9 mouse cellular contexts compared by ENCODE assay signal in genomic region chr1:157286561-157286960, GRCm38 (mm10).
DNase-seq lines count a peak whose midpoint lies in the region; ATAC-seq and TF ChIP-seq lines count a peak whose summit lies in the region.
"Had no signal": no experiment of that assay in that cellular context is flagged by ENCODE, and none has a peak within 500 bp of the region (broad histone marks: within the 10 kb centered on the region; RNA-seq: fewer than 3 reads in every experiment).

No protein-coding gene starts in this region.

- H3K9ac ChIP-seq in kidney, embryonic 16.5 days (replicated peaks; ENCODE audit: low read length): no peak overlapping the region
- no peak overlapping the region for H3K9ac ChIP-seq in ES-Bruce4 (ENCODE audit: low read depth, poor library complexity, severe bottlenecking)
- no peak overlapping the region for H3K9ac ChIP-seq in midbrain, postnatal 0 days (replicated peaks; ENCODE audit: low read length, poor library complexity, severe bottlenecking)
- H3K9ac ChIP-seq: embryonic facial prominence, embryonic 12.5 days had no signal

- DNase-seq in kidney, adult 2 months: peak; percentile 66
- DNase-seq in adrenal gland, adult 8-10 months: peak; percentile 19
- peak; percentile 20 for DNase-seq in embryo, embryonic 11.5 days (ENCODE audit: low read depth, low spot score)
- DNase-seq in layer of hippocampus, adult 11-12 months (ENCODE audit: low spot score): peak; percentile 58
- DNase-seq in midbrain, postnatal 0 days (ENCODE audit: low spot score): peak; percentile 58

- H3K27ac ChIP-seq in kidney, adult 2 months (ENCODE audit: insufficient read depth, low read depth, low read length): no peak overlapping the region
- H3K27ac ChIP-seq in kidney, embryonic 16.5 days (ENCODE audit: low read length): no peak overlapping the region
- H3K27ac ChIP-seq in ES-Bruce4 (ENCODE audit: insufficient read depth, low read length): no peak overlapping the region
- no peak overlapping the region for H3K27ac ChIP-seq in midbrain, postnatal 0 days (ENCODE audit: low read depth, low read length)
- H3K27ac ChIP-seq: embryonic facial prominence, embryonic 12.5 days had no signal

- H3K4me1 ChIP-seq in kidney, adult 2 months (ENCODE audit: control insufficient read depth, insufficient read depth, low read length): 0 out of 2 replicates have a peak, but pooled peaks cover 2% of the 10 kb centered on the region
- H3K4me1 ChIP-seq in kidney, embryonic 16.5 days (ENCODE audit: insufficient read depth, low read length): no peaks in the 10 kb centered on the region
- no peaks in the 10 kb centered on the region for H3K4me1 ChIP-seq in ES-Bruce4 (ENCODE audit: control insufficient read depth, insufficient read depth, low read length)
- H3K4me1 ChIP-seq in midbrain, postnatal 0 days (ENCODE audit: insufficient read depth, low read length): no peaks in the 10 kb centered on the region
- H3K4me1 ChIP-seq: embryonic facial prominence, embryonic 12.5 days had no signal

- H3K27me3 ChIP-seq in kidney, adult 2 months (replicated peaks; ENCODE audit: control insufficient read depth, insufficient read depth, low read length): no peaks in the 10 kb centered on the region
- H3K27me3 ChIP-seq in kidney, embryonic 16.5 days (ENCODE audit: insufficient read depth, low read length): no peaks in the 10 kb centered on the region
- H3K27me3 ChIP-seq in ES-Bruce4 (ENCODE audit: control insufficient read depth, insufficient read depth, low read length, poor library complexity, severe bottlenecking): no peaks in the 10 kb centered on the region
- H3K27me3 ChIP-seq in midbrain, postnatal 0 days (ENCODE audit: insufficient read depth, low read length): no peaks in the 10 kb centered on the region
- H3K27me3 ChIP-seq: embryonic facial prominence, embryonic 12.5 days had no signal

- no peak for TF ChIP-seq EP300 in ES-Bruce4 (IDR thresholded peaks at IDR 0.05; ENCODE audit: insufficient read depth, low read depth, low read length)

- no peaks in the 10 kb centered on the region for H3K9me3 ChIP-seq in kidney, embryonic 16.5 days (ENCODE audit: low read length)
- no peaks in the 10 kb centered on the region for H3K9me3 ChIP-seq in ES-Bruce4 (replicated peaks; ENCODE audit: control insufficient read depth, insufficient read depth, low read length, poor library complexity, severe bottlenecking)
- no peaks in the 10 kb centered on the region for H3K9me3 ChIP-seq in midbrain, postnatal 0 days (ENCODE audit: low read length)
- H3K9me3 ChIP-seq: embryonic facial prominence, embryonic 12.5 days had no signal

- ATAC-seq in kidney, embryonic 16.5 days (ENCODE audit: low FRiP score, low TSS enrichment): no peak
- no peak for ATAC-seq in midbrain, postnatal 0 days (ENCODE audit: low FRiP score)
- no peak; the same call in 1 of the 2 replicates for ATAC-seq in granulocyte monocyte progenitor cell, adult 5-6 weeks (replicated peaks; ENCODE audit: poor library complexity, severe bottlenecking)

- WGBS in kidney, adult 2 months: 11% methylated on average over 4 of the region's 4 CpGs
- WGBS in kidney, embryonic 16.5 days: 18% methylated on average over 4 of the region's 4 CpGs
- 14% methylated on average over 4 of the region's 4 CpGs for WGBS in midbrain, postnatal 0 days

- TF ChIP-seq POLR2A in kidney, adult 2 months (IDR thresholded peaks at IDR 0.05; ENCODE audit: low read depth, low read length): no peak
- TF ChIP-seq POLR2A in ES-Bruce4 (IDR thresholded peaks at IDR 0.05; ENCODE audit: insufficient read depth, low read length): no peak

- H3K4me2 ChIP-seq in kidney, embryonic 16.5 days (replicated peaks; ENCODE audit: low read depth, low read length): no peak overlapping the region
- no peak overlapping the region for H3K4me2 ChIP-seq in midbrain, postnatal 0 days (ENCODE audit: low read depth, low read length, poor library complexity, severe bottlenecking)
- H3K4me2 ChIP-seq: embryonic facial prominence, embryonic 12.5 days had no signal

- H3K4me3 ChIP-seq in kidney, adult 2 months (ENCODE audit: insufficient read depth, low read depth, low read length): no peak overlapping the region
- H3K4me3 ChIP-seq in kidney, embryonic 16.5 days (ENCODE audit: low read length): no peak overlapping the region
- no peak overlapping the region for H3K4me3 ChIP-seq in ES-Bruce4 (ENCODE audit: low read depth, low read length)
- no peak overlapping the region for H3K4me3 ChIP-seq in midbrain, postnatal 0 days (ENCODE audit: low read depth, low read length)
- H3K4me3 ChIP-seq: embryonic facial prominence, embryonic 12.5 days had no signal

- peak; percentile 60 for TF ChIP-seq CTCF in kidney, adult 2 months (conservative IDR thresholded peaks at IDR 0.05; ENCODE audit: insufficient read depth, insufficient read length, low read depth, low read length)
- TF ChIP-seq CTCF in ES-Bruce4 (IDR thresholded peaks at IDR 0.05; ENCODE audit: low read depth, low read length): peak; percentile 22
- peak; percentile 78 for TF ChIP-seq CTCF in midbrain, postnatal 0 days (IDR thresholded peaks at IDR 0.05)

- H3K36me3 ChIP-seq in kidney, adult 2 months (ENCODE audit: control insufficient read depth, insufficient read depth, low read length): no peaks in the 10 kb centered on the region
- H3K36me3 ChIP-seq in kidney, embryonic 16.5 days (ENCODE audit: insufficient read depth, low read length): no peaks in the 10 kb centered on the region
- H3K36me3 ChIP-seq in ES-Bruce4 (ENCODE audit: control insufficient read depth, insufficient read depth, low read length, poor library complexity, severe bottlenecking): no peaks in the 10 kb centered on the region
- no peaks in the 10 kb centered on the region for H3K36me3 ChIP-seq in midbrain, postnatal 0 days (ENCODE audit: insufficient read depth, low read length)
- H3K36me3 ChIP-seq: embryonic facial prominence, embryonic 12.5 days had no signal

Comparison
In these comparisons a context has a peak if more than half of its experiments do, and no peak if none do; other contexts are left out.
1. CTCF ChIP-seq: peak in every context shown above with its lines; median percentile 78 in midbrain, postnatal 0 days; 60 in kidney, adult 2 months; 22 in ES-Bruce4.